Mouse (Mus musculus): ENCODE results near the gene Sirt3.

The Sirt3 gene

GRCm38 (mm10) chr7:140847755-140848580 is 34.1 kb downstream of the Sirt3 start, which contains the start of gene Odf3:
TSS of gene Odf3 (plus strand) at chr7:140847805.
- peak; percentile 56 for DNase-seq

- no peak for DNase-seq
Observed at GRCm38 (mm10) chr7:140846676-140847075, 35.4 kb downstream of the Sirt3 start.

GRCm38 (mm10) chr7:140845683-140846082 is 36.4 kb downstream of the Sirt3 start:
- DNase-seq: no peak

- peak; percentile 96 for DNase-seq
Observed at GRCm38 (mm10) chr7:140844905-140845665, 37.0 kb downstream of the Sirt3 start, which contains the start of gene Scgb1c1. TSS of gene Scgb1c1 (plus strand) at chr7:140845547.

GRCm38 (mm10) chr7:140843806-140844205 is 38.3 kb downstream of the Sirt3 start:
- no peak for DNase-seq

GRCm38 (mm10) chr7:140840750-140841735 is 41.1 kb downstream of the Sirt3 start:
- DNase-seq: no peak

- DNase-seq: no peak
Observed at GRCm38 (mm10) chr7:140839556-140839955, 42.6 kb downstream of the Sirt3 start.

GRCm38 (mm10) chr7:140836243-140837115 is 45.6 kb downstream of the Sirt3 start:
- no peak for DNase-seq

- no peak for DNase-seq
Observed at GRCm38 (mm10) chr7:140835758-140836087, 46.4 kb downstream of the Sirt3 start.

- no peak for DNase-seq
Observed at GRCm38 (mm10) chr7:140834968-140835757, 46.9 kb downstream of the Sirt3 start, which contains the start of gene Urah. TSS of gene Urah (plus strand) at chr7:140835018.

- DNase-seq: no peak
Observed at GRCm38 (mm10) chr7:140833341-140833740, 48.8 kb downstream of the Sirt3 start.

- no peak for DNase-seq
Observed at GRCm38 (mm10) chr7:140831447-140831846, 50.7 kb downstream of the Sirt3 start.

- DNase-seq: peak; percentile 35
Observed at GRCm38 (mm10) chr7:140828171-140828881, 53.8 kb downstream of the Sirt3 start.

GRCm38 (mm10) chr7:140822731-140823130 is 59.4 kb downstream of the Sirt3 start:
- DNase-seq: no peak

- DNase-seq: peak; percentile 72
Observed at GRCm38 (mm10) chr7:140821653-140822329, 60.3 kb downstream of the Sirt3 start, which contains the start of gene Zfp941. TSS of gene Zfp941 (minus strand) at chr7:140822178.

GRCm38 (mm10) chr7:140821305-140821652 is 60.8 kb downstream of the Sirt3 start:
- no peak for DNase-seq

GRCm38 (mm10) chr7:140820173-140820572 is 61.9 kb downstream of the Sirt3 start:
- no peak for DNase-seq
